Mouse (Mus musculus): ENCODE measurements at regions not wholly inside any gene's neighbourhood (a gene's known extent, or its start where the extent isn't known, plus 50 kb on each side); places are given as distances from the start of the nearest gene placed in this dataset.
A peak's percentile ranks its signal among the peaks of the same experiment; 100 is the strongest.
"Not testable (repeated sequence)": the region's sequence is repeated elsewhere in the genome, so short reads cannot be mapped to it uniquely, and the experiment has no call there.

DNA sequence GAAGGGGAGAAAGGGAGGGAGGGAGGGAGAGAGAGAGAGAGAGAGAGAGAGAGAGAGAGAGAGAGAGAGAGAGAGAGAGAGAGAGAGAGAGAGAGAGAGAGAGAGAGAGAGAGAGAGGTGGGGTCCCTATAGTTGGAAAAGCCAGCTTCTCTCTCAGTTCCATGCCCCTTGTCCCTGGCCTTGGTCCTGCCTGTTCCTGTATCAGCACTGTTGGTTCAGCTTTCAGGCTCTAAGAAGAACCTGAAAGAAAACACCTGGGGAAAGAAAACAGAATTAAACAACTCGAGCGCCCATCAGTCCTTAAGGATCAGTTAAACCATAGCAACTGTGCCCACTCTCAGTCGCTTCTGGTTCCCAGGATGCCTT lies 160.5 kb upstream of the Myt1l start:
- DNase-seq (ENCODE audit: low spot score in 2 of 2) = not testable (repeated sequence)

DNA sequence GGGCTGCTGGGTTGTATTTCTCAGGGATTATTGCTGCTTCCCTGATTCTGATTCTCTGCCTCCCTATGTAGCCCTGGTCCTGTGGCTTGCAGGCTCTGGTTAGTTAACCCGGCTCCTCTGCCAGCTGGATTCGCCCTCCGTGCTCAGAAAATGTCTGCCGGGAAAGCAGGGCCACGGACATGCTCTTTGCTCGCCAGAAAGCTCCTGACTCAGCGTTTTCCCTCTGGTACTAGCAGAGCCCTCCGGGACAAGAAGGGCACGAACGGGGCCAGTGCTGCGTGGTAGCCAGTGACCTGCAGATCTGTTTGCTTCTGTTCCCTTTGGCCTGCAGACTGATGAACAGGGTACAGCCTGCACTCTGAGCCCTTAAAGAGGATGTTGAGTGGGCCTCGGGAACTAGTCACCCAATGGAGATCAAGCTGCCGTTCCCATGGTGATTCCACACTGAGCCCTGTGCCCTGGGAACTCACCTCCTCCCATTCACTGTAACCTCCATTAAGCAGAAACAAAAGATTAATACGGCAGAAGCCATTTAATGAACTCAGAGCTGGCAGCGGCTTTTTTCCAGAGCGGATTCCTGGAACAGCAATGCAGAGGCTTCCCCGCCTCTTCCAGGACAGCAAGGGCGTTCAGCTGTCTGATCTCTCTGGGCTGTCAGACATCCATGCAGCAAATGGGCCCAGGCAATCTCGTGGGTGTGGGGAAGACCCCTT lies 159.9 kb upstream of the Myt1l start:
- peak; percentile 61 to 76 for DNase-seq (ENCODE audit: low spot score in 2 of 2)

DNA sequence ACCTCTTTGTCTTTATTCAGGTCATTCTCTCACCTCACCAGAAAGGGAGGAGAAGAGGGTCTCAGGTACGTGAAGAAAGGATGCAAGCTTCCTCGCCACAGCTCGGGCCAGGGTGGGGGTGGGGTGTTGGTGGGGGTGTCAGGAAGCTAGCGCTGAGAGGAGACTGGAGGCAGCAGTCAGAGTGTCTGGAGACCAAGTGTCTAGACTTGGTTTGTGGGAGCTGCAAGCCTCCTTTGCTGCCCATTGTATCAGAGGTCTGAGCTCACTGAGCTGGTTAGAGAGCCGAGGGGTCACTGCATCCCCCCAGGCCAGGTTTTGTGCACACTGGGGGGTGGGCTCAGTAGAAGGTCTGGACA lies 159.4 kb upstream of the Myt1l start:
- no peak for DNase-seq (ENCODE audit: low spot score in 2 of 2)

DNA sequence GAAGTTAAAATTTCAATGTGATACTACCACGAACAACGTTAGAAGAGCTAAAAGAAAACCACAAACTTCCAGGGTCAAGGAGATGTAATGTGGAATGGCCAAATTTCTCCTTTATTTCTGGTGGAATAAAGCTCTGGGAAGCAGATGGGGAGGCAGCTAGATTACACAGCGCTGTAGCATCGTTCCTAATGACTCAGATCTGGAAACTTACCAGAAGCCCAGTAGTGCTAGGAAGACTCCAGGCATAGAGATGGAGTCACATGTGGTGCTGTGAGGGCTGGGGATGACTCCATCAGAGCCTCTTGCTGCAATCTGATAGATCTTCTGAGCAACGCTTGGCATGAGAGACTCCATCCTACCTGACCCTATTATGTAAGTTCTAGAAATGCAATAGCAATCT lies 136.4 kb upstream of the Myt1l start:
- peak; percentile 23 to 40 for DNase-seq (ENCODE audit: low spot score in 2 of 2)

DNA sequence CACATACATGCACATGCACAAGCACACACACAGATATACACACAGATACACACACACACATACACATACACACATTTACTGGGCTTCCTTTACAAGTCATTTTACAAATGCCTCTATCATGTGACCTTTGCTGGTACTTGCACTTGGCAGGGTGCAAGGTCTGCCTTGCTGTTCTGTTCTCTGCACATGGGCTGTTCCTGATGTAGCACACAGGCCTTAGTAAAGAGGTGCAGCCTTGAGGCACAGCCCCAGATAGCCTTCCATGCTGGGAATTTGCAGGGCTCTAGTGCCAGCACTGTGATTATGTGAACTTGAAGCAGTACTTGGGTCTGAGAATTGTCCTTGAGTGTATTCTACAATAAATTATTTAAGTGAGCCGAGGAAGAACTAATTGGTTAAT lies 133.9 kb upstream of the Myt1l start:
- no peak for DNase-seq (ENCODE audit: low spot score in 2 of 2)

DNA sequence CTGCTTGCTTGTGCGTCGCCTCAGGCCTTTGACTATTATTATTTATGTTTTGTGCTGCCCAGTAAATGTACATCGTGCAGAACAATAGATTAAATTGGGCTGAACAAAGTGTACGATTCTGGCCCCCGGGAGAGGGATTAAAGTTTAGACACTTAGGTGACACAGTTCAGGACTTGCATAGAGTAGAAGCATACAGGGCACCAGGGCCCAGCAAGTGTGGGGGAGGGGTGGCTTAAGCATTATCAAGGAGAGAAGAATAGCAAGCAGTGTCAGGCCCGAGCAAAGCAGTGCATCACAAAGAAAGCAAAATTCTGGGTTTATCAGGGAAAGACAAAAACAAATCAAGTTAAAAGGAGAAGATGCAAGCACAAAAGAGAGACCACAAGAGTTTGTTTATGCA lies 133.3 kb upstream of the Myt1l start:
- no peak for DNase-seq (ENCODE audit: low spot score in 2 of 2)

DNA sequence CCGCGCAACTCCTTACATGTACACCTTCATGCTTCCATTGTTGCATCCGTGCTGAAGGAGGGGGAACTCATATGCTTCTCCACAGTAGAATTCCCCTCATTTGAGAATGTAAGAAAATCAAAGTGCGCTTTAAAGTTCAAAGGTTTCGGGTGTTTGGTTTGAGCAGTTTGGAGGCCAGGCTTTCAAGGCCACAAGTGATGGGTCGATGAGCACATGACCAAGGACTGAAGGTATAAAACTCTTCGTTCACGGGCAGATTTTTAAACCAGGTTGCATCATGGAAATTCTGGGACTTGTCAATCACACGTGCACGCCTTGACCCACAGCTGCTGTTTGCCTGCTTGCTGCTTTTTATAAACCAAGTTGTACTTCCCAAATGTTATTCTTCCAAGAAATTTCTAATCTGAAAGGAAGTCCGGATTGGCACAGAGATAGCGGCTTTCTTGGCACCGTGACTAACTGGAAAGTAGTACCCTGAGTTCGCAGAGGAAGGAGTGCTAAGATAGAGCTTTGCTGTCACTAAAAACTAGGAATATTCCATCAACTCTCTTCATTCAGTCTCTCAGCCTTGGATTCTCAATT lies 132.7 kb upstream of the Myt1l start:
- DNase-seq (ENCODE audit: low spot score in 2 of 2) = no peak

DNA sequence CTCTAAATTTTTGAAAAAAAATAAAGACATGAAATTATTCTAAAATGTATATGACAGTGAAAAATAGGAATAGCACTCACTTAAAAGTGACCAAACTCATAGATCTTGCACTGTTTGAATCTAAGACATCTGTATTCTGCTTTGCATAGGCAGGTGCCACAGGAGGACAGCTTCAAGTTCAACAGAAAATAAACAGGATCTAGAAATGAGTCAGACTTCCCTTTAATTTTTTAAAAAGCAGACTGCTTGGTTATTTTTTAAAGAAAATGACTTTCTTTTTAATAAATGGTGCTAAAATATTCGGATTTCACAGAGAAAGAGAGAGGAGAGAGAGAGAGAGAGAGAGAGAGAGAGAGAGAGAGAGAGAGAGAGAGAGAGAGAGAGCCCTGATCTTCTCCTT lies 123.8 kb upstream of the Myt1l start:
- DNase-seq (ENCODE audit: low spot score in 2 of 2) = no peak

DNA sequence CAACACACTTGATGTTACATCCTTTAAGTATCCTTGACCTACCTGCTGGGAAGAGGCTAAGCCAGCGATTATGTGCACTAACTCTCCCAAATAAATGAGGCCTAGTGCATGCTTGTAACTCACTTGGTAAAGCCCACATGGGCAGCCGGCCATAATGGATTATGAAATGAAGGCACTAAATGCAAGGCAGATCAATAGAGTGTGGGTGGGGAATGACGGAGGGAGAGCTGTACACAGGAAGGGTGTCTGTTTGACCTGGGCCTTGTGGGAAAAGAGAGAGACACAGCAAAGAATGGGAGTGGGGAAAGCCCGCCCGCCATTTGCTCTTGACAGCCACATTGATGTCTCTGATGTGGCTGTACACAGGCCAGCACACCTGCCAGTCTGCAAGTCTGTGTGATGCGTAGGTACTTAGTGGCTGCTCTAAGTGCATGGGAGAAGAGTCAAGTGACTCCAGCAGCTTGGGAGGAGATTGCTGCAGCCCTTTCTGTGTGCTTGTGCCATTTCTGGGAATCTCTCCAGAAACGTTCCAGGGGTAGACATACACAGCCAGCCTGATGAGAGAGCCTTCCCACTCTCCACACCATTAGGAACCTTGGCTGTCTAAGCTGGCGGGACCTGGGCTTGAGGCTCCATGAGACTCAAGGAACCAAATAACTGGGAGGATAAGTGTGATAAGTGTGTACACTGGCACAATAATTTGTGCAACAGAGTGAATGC lies 118.7 kb upstream of the Myt1l start:
- no peak for DNase-seq (ENCODE audit: low spot score in 2 of 2)

DNA sequence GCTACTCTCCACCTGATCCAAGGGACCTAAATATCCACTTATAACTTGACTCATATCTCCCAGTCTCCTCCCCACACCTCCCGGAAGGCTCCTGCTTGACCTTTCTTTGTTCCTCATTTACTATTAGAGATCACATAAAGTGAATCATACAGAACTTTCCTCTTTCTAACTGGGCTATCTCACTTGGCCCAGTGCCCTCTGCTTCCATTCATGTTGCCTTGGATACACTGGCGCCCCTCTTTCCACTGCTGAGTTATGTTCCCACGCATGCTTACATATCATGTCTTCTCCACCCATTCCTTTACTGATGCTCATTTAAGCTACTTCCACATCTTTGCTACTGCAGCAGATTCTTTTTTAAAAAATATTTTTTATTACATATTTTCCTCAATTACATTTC lies 94.2 kb upstream of the Myt1l start:
- DNase-seq (ENCODE audit: low spot score in 2 of 2) = peak in 1 of 2 experiments; percentile 7

DNA sequence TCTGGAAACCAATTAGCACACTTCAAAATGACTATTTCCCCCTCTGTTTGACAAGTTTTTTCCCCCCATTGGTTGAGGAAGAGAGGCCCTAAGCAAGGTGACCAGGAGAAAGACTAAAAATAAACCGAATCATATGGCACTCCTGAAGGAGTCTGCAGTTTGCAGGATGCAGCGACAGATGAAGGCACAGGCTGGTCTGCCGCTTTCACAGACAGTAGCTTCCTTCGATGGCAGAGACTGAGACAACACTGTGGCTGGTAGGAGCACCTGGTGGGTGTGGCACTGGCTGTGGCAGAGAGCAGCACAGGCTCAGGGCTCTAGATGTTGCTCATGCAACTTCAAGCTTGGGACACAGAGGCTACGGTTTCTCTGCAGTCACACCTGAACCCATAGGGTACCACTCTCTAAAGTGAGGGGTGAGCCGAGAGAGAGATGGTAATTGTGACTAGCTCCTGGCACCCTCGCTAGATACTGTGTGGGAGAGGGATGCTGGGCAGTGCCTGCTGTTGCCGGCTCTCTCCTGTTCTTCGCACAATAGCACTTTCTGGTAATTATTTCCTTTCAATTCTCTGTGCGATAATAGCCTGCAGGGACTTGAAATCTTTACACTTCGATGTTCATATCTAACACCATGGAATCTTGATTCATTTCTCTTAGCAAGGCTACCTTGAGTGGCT lies 88.7 kb upstream of the Myt1l start:
- DNase-seq (ENCODE audit: low spot score in 2 of 2) = peak; percentile 27 to 53

DNA sequence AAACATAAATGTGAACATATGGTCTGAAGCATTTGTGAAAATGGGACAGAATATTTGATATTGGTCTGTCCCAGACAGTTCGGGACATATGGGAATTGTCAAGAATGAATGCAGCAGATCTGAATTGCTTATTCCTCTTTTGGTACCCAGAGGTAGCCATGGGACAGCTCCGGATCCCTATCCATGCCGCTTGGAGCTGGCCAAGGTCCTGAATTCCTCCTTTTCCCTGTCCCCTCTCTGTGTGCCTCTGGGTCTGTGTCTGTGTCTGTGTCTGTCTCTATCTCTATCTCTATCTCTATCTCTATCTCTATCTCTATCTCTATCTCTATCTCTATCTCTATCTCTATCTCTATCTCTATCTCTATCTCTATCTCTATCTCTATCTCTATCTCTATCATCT lies 63.0 kb upstream of the Myt1l start:
- not testable (repeated sequence) for DNase-seq (ENCODE audit: low spot score in 2 of 2)

All from right cerebral cortex, adult 2 months (tissue).